Mouse (Mus musculus) embryonic facial prominence, embryonic 11.5 days (tissue): ENCODE data around the gene Tnxb. TPM values are rescaled to one million over a fixed set of nuclear protein-coding genes. Genes with fewer than 3 reads are reported as not detected.
A peak's percentile ranks its signal among the peaks of the same experiment; 100 is the strongest.

ENCODE experiments used
- ATAC-seq: fragments of 200-750 bp; cut with Nextera tagmentation; replicated peaks from 2 replicates; pipeline ENCODE4 v1.8.0; 2017; ENCODE audit warnings: low read depth; ENCODE audit not compliant: insufficient number of reproducible peaks, low FRiP score, low TSS enrichment
- DNase-seq: peaks from one replicate; pipeline ENCODE4 v3.0.0-alpha.2; 2015; ENCODE audit warnings: low spot score
- H3K27ac ChIP-seq: fragments of 300-500 bp; sonication (generic); replicated peaks from 2 replicates; pipeline ENCODE4 v1.5.1; 2014; ENCODE audit warnings: mild to moderate bottlenecking, low read depth, low read length, control low read depth
- H3K27me3 ChIP-seq: fragments of 300-500 bp; sonication (generic); 2 replicates; pipeline ENCODE4 v1.6.1; 2014; ENCODE audit warnings: mild to moderate bottlenecking, low read length, moderate library complexity, mixed read lengths; ENCODE audit not compliant: control insufficient read depth, insufficient read depth
- H3K36me3 ChIP-seq: fragments of 300-500 bp; sonication (generic); replicated peaks from 2 replicates; pipeline ENCODE4 v1.6.1; 2014; ENCODE audit warnings: low read depth, mild to moderate bottlenecking, low read length, moderate library complexity, mixed read lengths; ENCODE audit not compliant: control insufficient read depth, insufficient read depth
- H3K4me1 ChIP-seq: fragments of 300-500 bp; sonication (generic); 2 replicates; pipeline ENCODE4 v1.6.1; 2014; ENCODE audit warnings: low read length, mixed read lengths; ENCODE audit not compliant: control insufficient read depth, insufficient read depth
- H3K4me2 ChIP-seq: fragments of 300-500 bp; sonication (generic); 2 replicates; pipeline ENCODE4 v1.6.1; 2014; ENCODE audit warnings: low read depth, mild to moderate bottlenecking, control low read depth, low read length, moderate library complexity
- H3K4me3 ChIP-seq: fragments of 300-500 bp; sonication (generic); 2 replicates; pipeline ENCODE4 v1.5.1; 2014; ENCODE audit warnings: low read depth, low read length, control low read depth
- H3K9ac ChIP-seq: fragments of 300-500 bp; sonication (generic); replicated peaks from 2 replicates; pipeline ENCODE4 v1.6.1; 2014; ENCODE audit warnings: mild to moderate bottlenecking, control low read depth, low read length
- H3K9me3 ChIP-seq: fragments of 300-500 bp; sonication (generic); replicated peaks from 2 replicates; pipeline ENCODE4 v1.6.1; 2016; ENCODE audit warnings: mild to moderate bottlenecking, low read length, inconsistent platforms, mixed read lengths; ENCODE audit not compliant: control insufficient read depth
- WGBS: fragments of 180-500 bp; shearing (Covaris S2); extraction: QIAGEN DNeasy Blood & Tissue Kit; methylation state at CpG from one replicate; pipeline ENCODE4 v1.1.7; 2014; 5-methylcytosine and 5-hydroxymethylcytosine counted together
- polyA plus RNA-seq: library from polyadenylated mRNA; unstranded; fragments of >200 nt; fragmentation: Nextera tagmentation; extraction: Ambion mirVana; gene quantifications from 2 replicates; pipeline ENCODE4 v1.2.1, GENCODE M21; 2014

Tnxb gene
- polyA plus RNA-seq, 1 experiment from 2014 or later = not detected

GRCm38 (mm10) chr17:34635671-34636070 is 34.7 kb upstream of the Tnxb start:
- DNase-seq (no peak), ATAC-seq (no peak)
- H3K4me2 ChIP-seq = no peak overlapping the region
- H3K9ac ChIP-seq = no peak overlapping the region
- H3K9me3 ChIP-seq = no peaks in the 10 kb centered on the region
- H3K27me3 ChIP-seq = peaks cover 19% of the 10 kb centered on the region
- WGBS = 75% methylated on average over 2 of the region's 2 CpGs
- no peaks in the 10 kb centered on the region for H3K36me3 ChIP-seq
- peaks cover 8% of the 10 kb centered on the region for H3K4me1 ChIP-seq
- no peak overlapping the region for H3K27ac ChIP-seq
- H3K4me3 ChIP-seq = no peak overlapping the region

- Histone ChIP-seq H3K4me2 (no peak overlapping the region), H3K4me3 (no peak overlapping the region), H3K27me3 (peaks cover 6% of the 10 kb centered on the region; the same call in 1 of the 2 replicates), H3K36me3 (no peaks in the 10 kb centered on the region), H3K4me1 (no peaks in the 10 kb centered on the region), H3K9ac (no peak overlapping the region), H3K27ac (no peak overlapping the region), H3K9me3 (no peaks in the 10 kb centered on the region)
- DNase-seq (no peak), ATAC-seq (no peak; the same call in 1 of the 2 replicates)
- 64% methylated on average over 3 of the region's 3 CpGs for WGBS
Observed at GRCm38 (mm10) chr17:34637459-34637858, 32.9 kb upstream of the Tnxb start.

- H3K9ac ChIP-seq = no peak overlapping the region
Observed at GRCm38 (mm10) chr17:34639461-34640255, 30.7 kb upstream of the Tnxb start.

GRCm38 (mm10) chr17:34640778-34641601 is 29.3 kb upstream of the Tnxb start:
- WGBS = 12% methylated on average over 11 of the region's 11 CpGs
- H3K4me1 ChIP-seq = no peaks in the 10 kb centered on the region
- no peaks in the 10 kb centered on the region for H3K36me3 ChIP-seq
- H3K27me3 ChIP-seq = no peaks in the 10 kb centered on the region
- peak overlapping the region; percentile 74 for H3K27ac ChIP-seq
- ATAC-seq = peak; percentile 48
- peak; percentile 60 for DNase-seq
- peak overlapping the region; percentile 50 for H3K9ac ChIP-seq
- H3K4me2 ChIP-seq = 0 out of 2 replicates have a peak overlapping the region, but pooled peaks have one; percentile 3
- H3K4me3 ChIP-seq = no peak overlapping the region
- H3K9me3 ChIP-seq = no peaks in the 10 kb centered on the region

More at GRCm38 (mm10) chr17:34639461-34640255, 30.7 kb upstream of the Tnxb start:
- DNase-seq (no peak), ATAC-seq (no peak)
- WGBS = 87% methylated on average over 7 of the region's 7 CpGs
- H3K9me3 ChIP-seq = no peaks in the 10 kb centered on the region
- H3K4me3 ChIP-seq = no peak overlapping the region
- H3K36me3 ChIP-seq = no peaks in the 10 kb centered on the region
- H3K27me3 ChIP-seq = no peaks in the 10 kb centered on the region
- no peak overlapping the region for H3K27ac ChIP-seq
- H3K4me1 ChIP-seq = no peaks in the 10 kb centered on the region
- H3K4me2 ChIP-seq = no peak overlapping the region

- no peak for ATAC-seq
- H3K9me3 ChIP-seq = no peaks in the 10 kb centered on the region
- no peak overlapping the region for H3K4me3 ChIP-seq
- no peaks in the 10 kb centered on the region for H3K4me1 ChIP-seq
- no peaks in the 10 kb centered on the region for H3K36me3 ChIP-seq
- WGBS = 79% methylated on average over 3 of the region's 3 CpGs
- H3K9ac ChIP-seq = no peak overlapping the region
- H3K27me3 ChIP-seq = no peaks in the 10 kb centered on the region
- DNase-seq = no peak
- H3K27ac ChIP-seq = no peak overlapping the region
- H3K4me2 ChIP-seq = no peak overlapping the region
Observed at GRCm38 (mm10) chr17:34641945-34642344, 28.4 kb upstream of the Tnxb start.

- Histone ChIP-seq H3K4me2 (no peak overlapping the region), H3K9ac (no peak overlapping the region), H3K27me3 (no peaks in the 10 kb centered on the region), H3K36me3 (no peaks in the 10 kb centered on the region), H3K4me3 (no peak overlapping the region), H3K4me1 (peaks cover 5% of the 10 kb centered on the region; the same call in 1 of the 2 replicates), H3K9me3 (no peaks in the 10 kb centered on the region), H3K27ac (no peak overlapping the region)
- ATAC-seq (no peak), DNase-seq (no peak)
- WGBS = 87% methylated on average over 4 of the region's 4 CpGs
Observed at GRCm38 (mm10) chr17:34643379-34643778, 27.0 kb upstream of the Tnxb start.

GRCm38 (mm10) chr17:34643944-34644343 is 26.4 kb upstream of the Tnxb start:
- no peak for ATAC-seq
- H3K4me1 ChIP-seq = peaks cover 5% of the 10 kb centered on the region; the same call in 1 of the 2 replicates
- no peak overlapping the region for H3K4me3 ChIP-seq
- no peak overlapping the region for H3K27ac ChIP-seq
- no peak for DNase-seq
- H3K9ac ChIP-seq = no peak overlapping the region
- no peak overlapping the region for H3K4me2 ChIP-seq
- no peaks in the 10 kb centered on the region for H3K36me3 ChIP-seq
- 86% methylated on average over 10 of the region's 10 CpGs for WGBS
- H3K9me3 ChIP-seq = no peaks in the 10 kb centered on the region
- no peaks in the 10 kb centered on the region for H3K27me3 ChIP-seq

GRCm38 (mm10) chr17:34644608-34645007 is 25.7 kb upstream of the Tnxb start, which contains the start of gene Fkbpl:
Fkbpl (plus strand) TSS chr17:34644764.
- H3K36me3 ChIP-seq = no peaks in the 10 kb centered on the region
- under 1% methylated on average over 16 of the region's 16 CpGs for WGBS
- H3K27ac ChIP-seq = no peak within 1 kb of the TSS
- peaks cover 5% of the 10 kb centered on the region; the same call in 1 of the 2 replicates for H3K4me1 ChIP-seq
- DNase-seq (peak; percentile 99), ATAC-seq (peak; percentile 24)
- no peaks in the 10 kb centered on the region for H3K27me3 ChIP-seq
- no peaks in the 10 kb centered on the region for H3K9me3 ChIP-seq
- peak within 1 kb of the TSS; percentile 48 for H3K4me3 ChIP-seq
- H3K9ac ChIP-seq = peak within 1 kb of the TSS; percentile 61
- peak within 1 kb of the TSS; percentile 34 for H3K4me2 ChIP-seq
